In the genomic region with DNA sequence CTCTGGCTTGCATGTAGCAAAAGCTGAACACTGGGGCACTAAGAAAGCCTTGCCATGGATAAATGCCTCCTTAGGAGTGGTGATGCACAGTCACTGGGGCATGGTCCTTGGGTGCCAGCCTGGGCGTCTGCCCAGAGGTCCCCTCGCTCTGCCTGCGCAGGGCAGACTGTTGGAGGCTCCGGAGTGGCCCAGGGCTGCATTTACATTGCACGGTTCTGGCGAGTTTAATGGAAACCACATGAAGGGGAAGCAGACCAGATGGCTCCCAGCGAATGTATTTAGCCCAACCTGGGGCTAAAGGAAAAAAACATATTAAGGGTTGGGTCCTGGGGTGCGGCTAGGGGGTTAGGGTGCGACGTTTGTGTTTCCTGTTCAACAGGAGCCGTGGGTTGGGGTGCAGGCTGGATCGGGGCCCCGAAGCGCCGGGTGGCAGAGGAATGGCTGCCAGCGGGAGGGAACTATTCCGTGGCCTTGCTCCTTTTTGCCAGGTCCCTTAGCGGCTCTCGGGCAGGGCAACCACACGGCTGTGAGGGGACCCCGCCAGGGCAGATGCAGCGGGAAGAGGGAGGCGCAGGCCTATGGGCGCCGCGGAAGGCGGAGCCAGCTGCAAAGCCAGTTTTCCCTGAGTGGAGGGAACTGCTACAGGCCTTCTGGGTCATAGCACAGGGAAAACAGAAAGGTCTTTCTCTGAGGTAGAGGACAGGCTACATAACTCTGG, we compare ENCODE assay signal across 8 mouse cellular contexts. TPM values are rescaled to one million over a fixed set of nuclear protein-coding genes. Genes with fewer than 3 reads are reported as not detected.
A peak's percentile ranks its signal among the peaks of the same experiment; 100 is the strongest.
DNase-seq lines count a peak whose midpoint lies in the region; ATAC-seq and TF ChIP-seq lines count a peak whose summit lies in the region.

No protein-coding gene starts in this region.

- no peak for TF ChIP-seq CTCF in cerebellum, adult 2 months (IDR thresholded peaks at IDR 0.05; ENCODE audit: borderline replicate concordance, insufficient read depth, low read depth, low read length)

- H3K27ac ChIP-seq in cerebellum, adult 2 months (ENCODE audit: insufficient read depth, low read length): peak overlapping the region; percentile 83
- H3K27ac ChIP-seq in hindbrain, embryonic 13.5 days: peak overlapping the region; percentile 64
- 0 out of 2 replicates have a peak overlapping the region, but pooled peaks have one; percentile 18 for H3K27ac ChIP-seq in liver, embryonic 13.5 days

- peak overlapping the region; percentile 71 for H3K9ac ChIP-seq in hindbrain, embryonic 13.5 days
- H3K9ac ChIP-seq in liver, embryonic 13.5 days: peak overlapping the region; percentile 43

- no peaks in the 10 kb centered on the region for H3K36me3 ChIP-seq in hindbrain, embryonic 13.5 days
- H3K36me3 ChIP-seq in liver, embryonic 13.5 days: no peaks in the 10 kb centered on the region

- WGBS in cerebellum, adult 2 months: 3% methylated on average over 27 of the region's 27 CpGs
- 3% methylated on average over 27 of the region's 27 CpGs for WGBS in hindbrain, embryonic 13.5 days
- 6% methylated on average over 27 of the region's 27 CpGs for WGBS in liver, embryonic 13.5 days (ENCODE audit: insufficient replicate concordance)

- no peaks in the 10 kb centered on the region for H3K9me3 ChIP-seq in hindbrain, embryonic 13.5 days
- H3K9me3 ChIP-seq in liver, embryonic 13.5 days (replicated peaks): no peaks in the 10 kb centered on the region

- H3K4me1 ChIP-seq in cerebellum, adult 2 months (ENCODE audit: control insufficient read depth, insufficient read depth, low read length): peaks cover 32% of the 10 kb centered on the region
- H3K4me1 ChIP-seq in hindbrain, embryonic 13.5 days (replicated peaks): peaks cover 30% of the 10 kb centered on the region
- H3K4me1 ChIP-seq in liver, embryonic 13.5 days (replicated peaks): no peaks in the 10 kb centered on the region; the same call in none of the 2 replicates

- DNase-seq in ovary, adult 18-20 months (ENCODE audit: low spot score): peak; percentile 34
- no peak for DNase-seq in ovary, postnatal 10 days (ENCODE audit: low spot score)
- peak; percentile 76 to 77 for DNase-seq in cerebellum, adult 2 months
- DNase-seq in gastrocnemius, adult 18-20 months (ENCODE audit: low spot score): peak; percentile 17
- peak; percentile 7 for DNase-seq in liver, embryonic 13.5 days
- peak; percentile 22 for DNase-seq in naive thymus-derived CD4-positive, alpha-beta T cell, adult 2 months (ENCODE audit: low read depth)
- DNase-seq in yolk sac, embryonic 10.5 days (ENCODE audit: low spot score): peak; percentile 26

- ATAC-seq in hindbrain, embryonic 13.5 days (ENCODE audit: low FRiP score): peak; percentile 78
- peak; percentile 50; the same call in 1 of the 2 replicates for ATAC-seq in liver, embryonic 13.5 days (ENCODE audit: low read depth)

- H3K4me3 ChIP-seq in cerebellum, adult 2 months (replicated peaks; ENCODE audit: insufficient read depth, low read depth, low read length): peak overlapping the region; percentile 13
- H3K4me3 ChIP-seq in hindbrain, embryonic 13.5 days: peak overlapping the region; percentile 42
- peak overlapping the region; percentile 48 for H3K4me3 ChIP-seq in liver, embryonic 13.5 days (replicated peaks)

- TF ChIP-seq POLR2A in cerebellum, adult 2 months (IDR thresholded peaks at IDR 0.05; ENCODE audit: borderline replicate concordance, insufficient read depth, low read length): no peak

- no peaks in the 10 kb centered on the region for H3K27me3 ChIP-seq in cerebellum, adult 2 months (ENCODE audit: control insufficient read depth, insufficient read depth, low read length)
- H3K27me3 ChIP-seq in hindbrain, embryonic 13.5 days: no peaks in the 10 kb centered on the region
- H3K27me3 ChIP-seq in liver, embryonic 13.5 days: no peaks in the 10 kb centered on the region

- peak overlapping the region; percentile 66 for H3K4me2 ChIP-seq in hindbrain, embryonic 13.5 days
- H3K4me2 ChIP-seq in liver, embryonic 13.5 days: peak overlapping the region; percentile 65

RNA-seq across cellular contexts. Expression of gene 1700011L22Rik, which starts 38.6 kb away (rescaled TPM):
- 0.11 TPM in 1 of 2 replicates, not detected in the other for polyA plus RNA-seq in cerebellum, adult 2 months (2012; rRNA removed)
- not detected for total RNA-seq in gastrocnemius, adult 18-20 months (2021)
- not detected in 2 replicates for polyA plus RNA-seq in hindbrain, embryonic 13.5 days (2015; fragmentation: Nextera tagmentation; extraction: Ambion mirVana)
- not detected in 2 replicates for polyA plus RNA-seq in liver, embryonic 13.5 days (2015; fragmentation: Nextera tagmentation; extraction: Ambion mirVana)

Comparison
In these comparisons a context has a peak if more than half of its experiments do, and no peak if none do; other contexts are left out.
1. H3K27ac ChIP-seq: peak in every context shown above with its lines; median percentile 83 in cerebellum, adult 2 months; 64 in hindbrain, embryonic 13.5 days; 18 in liver, embryonic 13.5 days.